Mouse (Mus musculus): ENCODE results near the gene Ak3. TPM values are rescaled to one million over a fixed set of nuclear protein-coding genes. Genes with fewer than 3 reads are reported as not detected.
"Not testable (repeated sequence)": the region's sequence is repeated elsewhere in the genome, so short reads cannot be mapped to it uniquely, and the experiment has no call there.

Gene Ak3
- polyA plus RNA-seq, 1 experiment from 2014 or later = 141 TPM

DNA sequence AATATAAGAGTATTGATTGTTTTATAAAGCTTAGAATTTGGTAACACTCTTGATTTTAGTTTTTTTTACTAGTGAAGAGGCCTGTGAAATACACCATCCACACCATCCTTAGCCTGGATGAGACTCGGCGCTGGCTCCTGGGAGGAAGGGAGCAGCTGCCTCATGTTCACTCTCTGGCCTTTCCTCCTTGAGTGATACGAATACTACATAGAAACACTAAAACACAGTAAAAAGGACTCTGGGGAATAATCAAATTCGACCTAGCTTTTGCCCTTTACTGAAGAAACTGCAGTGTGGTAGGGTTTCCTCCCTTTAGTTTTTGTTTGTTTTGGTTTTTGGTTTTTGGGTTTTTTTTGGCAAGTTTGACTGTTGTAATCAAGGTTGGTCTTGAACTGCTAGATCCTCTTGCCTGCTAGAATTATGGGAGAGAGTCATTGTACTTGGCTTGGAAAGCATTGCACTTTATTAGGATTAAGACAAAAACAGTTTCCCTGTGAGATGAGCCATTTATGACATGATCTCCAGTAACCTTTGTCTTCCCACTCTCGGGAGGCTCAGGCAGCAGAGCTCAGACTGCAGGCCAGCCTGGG is 33.2 kb downstream of the Ak3 start:
- Histone ChIP-seq H3K27ac (replicated peaks) (no peak overlapping the region), H3K27me3 (ENCODE audit: control insufficient read depth, insufficient read depth, low read length) (no peaks in the 10 kb centered on the region), H3K4me3 (ENCODE audit: low read depth, low read length) (no peak overlapping the region), H3K9me3 (ENCODE audit: control insufficient read depth, low read length) (no peaks in the 10 kb centered on the region), H3K4me1 (replicated peaks; ENCODE audit: control insufficient read depth, insufficient read depth) (no peaks in the 10 kb centered on the region), H3K36me3 (ENCODE audit: control insufficient read depth, insufficient read depth, low read length) (peaks cover 7% of the 10 kb centered on the region), H3K4me2 (replicated peaks; ENCODE audit: low read depth) (no peak overlapping the region), H3K9ac (ENCODE audit: low read length) (no peak overlapping the region)
- no peak for DNase-seq (ENCODE audit: low spot score)
- TF ChIP-seq CTCF (IDR thresholded peaks at IDR 0.05; ENCODE audit: low read depth) (no peak), EP300 (optimal IDR thresholded peaks at IDR 0.05) (no peak)
- no peak for ATAC-seq (ENCODE audit: low FRiP score, low TSS enrichment)
- WGBS = 75% methylated on average over 5 of the region's 5 CpGs

DNA sequence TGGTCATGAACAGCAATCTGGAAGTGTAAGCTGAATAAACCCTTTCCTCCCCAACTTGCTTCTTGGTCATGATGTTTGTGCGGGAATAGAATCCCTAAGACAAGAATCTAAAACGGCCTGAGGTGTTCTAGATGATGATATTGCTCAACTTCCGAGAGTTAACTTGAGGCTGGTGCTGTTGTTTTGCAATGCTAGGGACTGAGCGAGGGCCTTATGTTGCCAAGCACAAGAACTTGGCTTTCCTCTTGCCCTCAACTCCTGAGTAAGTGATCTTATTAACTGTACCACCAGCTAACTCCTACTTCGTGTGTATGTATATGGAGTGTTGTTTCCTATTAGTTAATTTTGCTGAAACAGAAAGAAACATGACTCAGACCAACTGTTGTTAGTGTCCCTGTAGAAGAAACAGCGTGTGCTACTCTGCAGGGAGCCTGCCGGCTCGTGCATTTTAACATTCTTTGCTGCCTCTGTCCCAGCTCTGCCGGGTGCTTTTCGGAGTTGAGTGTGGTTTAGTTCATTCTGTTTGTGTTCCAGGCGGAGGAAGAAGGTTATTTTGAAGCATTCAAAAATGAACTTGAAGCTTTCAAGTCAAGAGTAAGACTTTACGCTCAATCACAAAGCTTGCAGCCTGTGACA is 36.3 kb downstream of the Ak3 start:
- peaks cover 9% of the 10 kb centered on the region for H3K36me3 ChIP-seq (ENCODE audit: control insufficient read depth, insufficient read depth, low read length)

DNA sequence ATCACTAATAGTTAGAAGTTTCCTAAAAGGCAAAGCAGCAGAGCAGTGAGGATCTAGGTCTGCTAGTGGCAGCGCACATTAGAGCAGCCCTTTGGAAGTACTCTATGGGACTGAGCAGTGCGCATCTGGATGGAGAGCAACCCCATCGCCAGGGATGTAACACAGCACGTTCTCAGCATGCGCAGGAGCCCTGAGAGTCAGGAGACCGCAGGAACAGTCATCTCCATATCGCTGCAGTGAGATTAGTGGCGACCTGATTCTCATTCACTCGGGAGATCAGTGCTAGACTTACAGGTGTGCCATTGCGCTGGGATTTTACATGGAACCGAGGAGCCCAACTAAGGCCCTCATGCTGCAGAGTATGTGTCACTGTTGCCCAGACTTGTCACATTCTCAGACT is 38.7 kb downstream of the Ak3 start:
- Histone ChIP-seq H3K27me3 (ENCODE audit: control insufficient read depth, insufficient read depth, low read length) (no peaks in the 10 kb centered on the region), H3K4me3 (ENCODE audit: low read depth, low read length) (no peak overlapping the region), H3K9me3 (ENCODE audit: control insufficient read depth, low read length) (no peaks in the 10 kb centered on the region), H3K36me3 (ENCODE audit: control insufficient read depth, insufficient read depth, low read length) (peaks cover 5% of the 10 kb centered on the region; the same call in 1 of the 2 replicates), H3K9ac (ENCODE audit: low read length) (no peak overlapping the region), H3K4me1 (replicated peaks; ENCODE audit: control insufficient read depth, insufficient read depth) (no peaks in the 10 kb centered on the region), H3K4me2 (replicated peaks; ENCODE audit: low read depth) (no peak overlapping the region), H3K27ac (replicated peaks) (no peak overlapping the region)
- DNase-seq (ENCODE audit: low spot score) (no peak), ATAC-seq (ENCODE audit: low FRiP score, low TSS enrichment) (no peak)
- WGBS = 91% methylated on average over 11 of the region's 11 CpGs
- TF ChIP-seq EP300 (optimal IDR thresholded peaks at IDR 0.05) (no peak), CTCF (IDR thresholded peaks at IDR 0.05; ENCODE audit: low read depth) (no peak)

More for the DNA sequence above, 36.3 kb downstream of the Ak3 start:
- DNase-seq (ENCODE audit: low spot score) (no peak), ATAC-seq (ENCODE audit: low FRiP score, low TSS enrichment) (no peak)
- no peaks in the 10 kb centered on the region for H3K9me3 ChIP-seq (ENCODE audit: control insufficient read depth, low read length)
- no peak overlapping the region for H3K4me3 ChIP-seq (ENCODE audit: low read depth, low read length)
- H3K27ac ChIP-seq (replicated peaks) = no peak overlapping the region
- WGBS = 86% methylated on average over 12 of the region's 12 CpGs
- TF ChIP-seq EP300 (optimal IDR thresholded peaks at IDR 0.05) (no peak), CTCF (IDR thresholded peaks at IDR 0.05; ENCODE audit: low read depth) (no peak)
- H3K4me2 ChIP-seq (replicated peaks; ENCODE audit: low read depth) = no peak overlapping the region
- no peaks in the 10 kb centered on the region for H3K27me3 ChIP-seq (ENCODE audit: control insufficient read depth, insufficient read depth, low read length)
- no peaks in the 10 kb centered on the region for H3K4me1 ChIP-seq (replicated peaks; ENCODE audit: control insufficient read depth, insufficient read depth)
- no peak overlapping the region for H3K9ac ChIP-seq (ENCODE audit: low read length)

DNA sequence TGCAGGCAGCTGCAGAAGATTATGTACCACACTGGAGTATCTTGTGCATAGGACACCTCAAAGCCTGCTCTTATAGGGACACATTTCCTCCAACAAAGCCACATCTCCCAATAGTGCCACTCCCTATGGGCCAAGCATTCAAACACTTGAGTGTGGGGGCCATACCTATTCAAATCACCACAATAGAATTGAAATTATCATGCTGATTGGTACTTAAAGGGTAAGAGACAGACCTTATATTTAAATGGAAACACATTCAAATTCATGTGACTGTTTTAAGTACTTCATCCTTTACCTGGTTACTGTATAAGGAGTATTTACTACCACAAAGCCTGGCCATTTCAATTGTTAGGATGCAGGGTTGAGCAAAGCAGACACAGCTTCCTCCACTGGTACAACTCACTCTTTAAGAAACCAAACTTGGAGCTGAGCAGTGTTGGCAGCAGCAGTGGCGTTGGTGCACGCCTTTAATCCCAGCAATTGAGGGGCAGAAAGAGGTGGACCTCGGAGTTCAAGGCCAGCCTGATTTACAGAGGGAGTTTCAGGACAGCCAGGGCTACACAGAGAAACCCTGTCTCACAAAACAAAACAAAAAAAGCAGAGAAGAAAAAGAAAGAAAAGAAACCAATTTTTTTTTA is 39.6 kb downstream of the Ak3 start:
- peaks cover 5% of the 10 kb centered on the region; the same call in 1 of the 2 replicates for H3K36me3 ChIP-seq (ENCODE audit: control insufficient read depth, insufficient read depth, low read length)
- no peaks in the 10 kb centered on the region for H3K9me3 ChIP-seq (ENCODE audit: control insufficient read depth, low read length)
- H3K4me1 ChIP-seq (replicated peaks; ENCODE audit: control insufficient read depth, insufficient read depth) = no peaks in the 10 kb centered on the region
- no peak overlapping the region for H3K4me2 ChIP-seq (replicated peaks; ENCODE audit: low read depth)
- no peak for DNase-seq (ENCODE audit: low spot score)
- H3K27me3 ChIP-seq (ENCODE audit: control insufficient read depth, insufficient read depth, low read length) = no peaks in the 10 kb centered on the region
- no peak for ATAC-seq (ENCODE audit: low FRiP score, low TSS enrichment)
- no peak overlapping the region for H3K27ac ChIP-seq (replicated peaks)
- H3K9ac ChIP-seq (ENCODE audit: low read length) = no peak overlapping the region
- no peak overlapping the region for H3K4me3 ChIP-seq (ENCODE audit: low read depth, low read length)
- TF ChIP-seq CTCF (IDR thresholded peaks at IDR 0.05; ENCODE audit: low read depth) = no peak
- TF ChIP-seq EP300 (optimal IDR thresholded peaks at IDR 0.05) = no peak
- WGBS = 84% methylated on average over 3 of the region's 3 CpGs

DNA sequence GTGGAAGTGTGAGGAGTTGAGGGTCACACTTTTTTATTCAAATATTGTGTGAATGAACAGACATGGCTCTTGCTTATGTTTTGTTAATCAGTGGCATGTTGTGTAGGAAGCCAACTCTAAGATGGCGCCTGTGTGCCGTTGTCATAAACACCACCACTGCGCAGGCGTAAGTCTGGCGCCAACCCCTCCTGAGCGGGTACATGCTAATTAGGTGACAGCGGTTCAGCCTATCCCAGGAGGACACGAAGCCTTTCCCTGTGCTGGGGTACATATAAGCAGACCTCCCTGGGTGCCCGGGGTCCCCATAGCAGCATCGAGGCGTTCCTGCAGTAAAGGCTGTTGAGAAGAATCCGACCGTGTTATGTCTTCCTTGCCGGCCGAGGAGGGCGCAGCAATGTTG is 47.4 kb downstream of the Ak3 start:
- H3K9me3 ChIP-seq (ENCODE audit: control insufficient read depth, low read length); ATAC-seq (ENCODE audit: low FRiP score, low TSS enrichment); H3K4me2 ChIP-seq (replicated peaks; ENCODE audit: low read depth); H3K9ac ChIP-seq (ENCODE audit: low read length); H3K27ac ChIP-seq (replicated peaks); H3K4me3 ChIP-seq (ENCODE audit: low read depth, low read length); H3K27me3 ChIP-seq (ENCODE audit: control insufficient read depth, insufficient read depth, low read length); DNase-seq (ENCODE audit: low spot score); H3K4me1 ChIP-seq (replicated peaks; ENCODE audit: control insufficient read depth, insufficient read depth): not testable (repeated sequence)
- peaks cover 12% of the 10 kb centered on the region; the same call in 1 of the 2 replicates for H3K36me3 ChIP-seq (ENCODE audit: control insufficient read depth, insufficient read depth, low read length)
- 95% methylated on average over 16 of the region's 16 CpGs for WGBS
